Comparison of ENCODE assay signal across 11 mouse cellular contexts in the genomic region with DNA sequence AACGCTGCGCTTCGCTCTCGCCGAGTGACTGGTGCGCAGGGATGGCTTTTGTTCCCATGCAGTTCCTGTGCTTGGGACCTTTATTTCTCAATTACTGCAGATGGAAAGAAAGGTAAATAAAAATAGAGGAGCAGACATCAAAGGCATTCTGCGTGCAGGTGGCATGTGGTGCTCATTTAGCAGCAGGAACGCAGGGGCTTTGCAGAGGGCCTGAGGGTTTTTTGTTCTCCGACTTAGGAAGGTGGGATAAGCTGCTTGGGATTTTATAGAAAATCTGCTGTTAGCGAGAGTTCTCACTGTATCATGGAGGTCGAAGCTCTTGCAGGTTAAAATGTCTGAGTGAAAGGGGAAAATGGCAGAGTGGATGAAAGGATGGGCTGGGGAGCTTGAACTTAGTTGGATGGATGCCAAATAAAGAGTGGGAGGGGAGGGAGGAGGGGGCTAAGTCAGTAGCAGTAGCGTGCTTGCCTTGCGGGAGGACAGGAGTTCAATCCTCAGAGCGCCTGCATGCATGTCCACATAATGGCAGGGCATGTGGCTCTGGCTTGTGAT.
A peak's percentile ranks its signal among the peaks of the same experiment; 100 is the strongest.
DNase-seq lines count a peak whose midpoint lies in the region; ATAC-seq and TF ChIP-seq lines count a peak whose summit lies in the region.
"Had no signal": no experiment of that assay in that cellular context is flagged by ENCODE, and none has a peak within 500 bp of the region (broad histone marks: within the 10 kb centered on the region; RNA-seq: fewer than 3 reads in every experiment).

No protein-coding gene starts in this region.

- H3K4me1 ChIP-seq in heart, embryonic 15.5 days (replicated peaks), result peaks cover 30% of the 10 kb centered on the region
- H3K4me1 ChIP-seq in embryonic facial prominence, embryonic 11.5 days (ENCODE audit: control insufficient read depth, insufficient read depth, low read length), result peaks cover 3% of the 10 kb centered on the region; the same call in 1 of the 2 replicates
- peaks cover 12% of the 10 kb centered on the region for H3K4me1 ChIP-seq in forebrain, embryonic 16.5 days (replicated peaks; ENCODE audit: control insufficient read depth, insufficient read depth, low read length)
- H3K4me1 ChIP-seq in midbrain, embryonic 11.5 days (ENCODE audit: control insufficient read depth, insufficient read depth, low read length), result no peaks in the 10 kb centered on the region; the same call in 1 of the 2 replicates

- no peak overlapping the region for H3K9ac ChIP-seq in heart, embryonic 15.5 days
- no peak overlapping the region; the same call in 1 of the 2 replicates for H3K9ac ChIP-seq in embryonic facial prominence, embryonic 11.5 days (replicated peaks; ENCODE audit: low read length)
- H3K9ac ChIP-seq in forebrain, embryonic 16.5 days (replicated peaks; ENCODE audit: low read depth, low read length), result peak overlapping the region; percentile 52
- H3K9ac ChIP-seq in midbrain, embryonic 11.5 days (ENCODE audit: low read length), result no peak overlapping the region

- no peak overlapping the region for H3K4me3 ChIP-seq in heart, embryonic 15.5 days
- H3K4me3 ChIP-seq in embryonic facial prominence, embryonic 11.5 days (ENCODE audit: low read depth, low read length), result no peak overlapping the region
- H3K4me3 ChIP-seq in forebrain, embryonic 16.5 days (replicated peaks; ENCODE audit: low read length), result peak overlapping the region; percentile 19
- no peak overlapping the region for H3K4me3 ChIP-seq in midbrain, embryonic 11.5 days (ENCODE audit: low read depth, low read length)
- no peak overlapping the region for H3K4me3 ChIP-seq in gastrocnemius, adult 2 months

- intact Hi-C loops in heart, postnatal 36 days (cut with DNase I), result no loop called here
- intact Hi-C loops in left cerebral cortex, postnatal 10 days (cut with DNase I), result no loop called here
- intact Hi-C loops in gastrocnemius, adult 2 months (cut with DNase I), result no loop called here

- H3K36me3 ChIP-seq in heart, embryonic 15.5 days, result no peaks in the 10 kb centered on the region
- H3K36me3 ChIP-seq in embryonic facial prominence, embryonic 11.5 days (replicated peaks; ENCODE audit: control insufficient read depth, insufficient read depth, low read depth, low read length), result no peaks in the 10 kb centered on the region
- H3K36me3 ChIP-seq in forebrain, embryonic 16.5 days (ENCODE audit: control insufficient read depth, insufficient read depth), result no peaks in the 10 kb centered on the region
- no peaks in the 10 kb centered on the region for H3K36me3 ChIP-seq in midbrain, embryonic 11.5 days (ENCODE audit: control insufficient read depth, insufficient read depth, low read length)

- 50% methylated on average over 14 of the region's 14 CpGs for WGBS in heart, embryonic 15.5 days
- WGBS in embryonic facial prominence, embryonic 11.5 days, result 25% methylated on average over 14 of the region's 14 CpGs
- 10% methylated on average over 14 of the region's 14 CpGs for WGBS in forebrain, embryonic 16.5 days
- WGBS in midbrain, embryonic 11.5 days, result 28% methylated on average over 14 of the region's 14 CpGs

- no peak for TF ChIP-seq CTCF in gastrocnemius, adult 2 months (IDR thresholded peaks at IDR 0.05)

- no peak for ATAC-seq in heart, embryonic 15.5 days (replicated peaks; ENCODE audit: insufficient number of reproducible peaks, insufficient read depth, low FRiP score, low read depth)
- no peak for ATAC-seq in embryonic facial prominence, embryonic 11.5 days (replicated peaks; ENCODE audit: insufficient number of reproducible peaks, low FRiP score, low TSS enrichment, low read depth)
- ATAC-seq in forebrain, embryonic 16.5 days, result no peak; the same call in 1 of the 2 replicates
- ATAC-seq in midbrain, embryonic 11.5 days (ENCODE audit: low FRiP score), result 0 out of 2 replicates have a peak, but pooled peaks have one; percentile 33

- H3K27me3 ChIP-seq in heart, embryonic 15.5 days, result no peaks in the 10 kb centered on the region
- no peaks in the 10 kb centered on the region for H3K27me3 ChIP-seq in embryonic facial prominence, embryonic 11.5 days (ENCODE audit: control insufficient read depth, insufficient read depth, low read length)
- H3K27me3 ChIP-seq in forebrain, embryonic 16.5 days (replicated peaks; ENCODE audit: control insufficient read depth, insufficient read depth, low read length), result no peaks in the 10 kb centered on the region
- no peaks in the 10 kb centered on the region for H3K27me3 ChIP-seq in midbrain, embryonic 11.5 days (ENCODE audit: control insufficient read depth, insufficient read depth, low read length)
- H3K27me3 ChIP-seq: CH12.LX had no signal

- H3K27ac ChIP-seq in heart, embryonic 15.5 days, result peak overlapping the region; percentile 69
- H3K27ac ChIP-seq in embryonic facial prominence, embryonic 11.5 days (replicated peaks; ENCODE audit: low read depth, low read length), result no peak overlapping the region
- peak overlapping the region; percentile 46; the same call in 1 of the 2 replicates for H3K27ac ChIP-seq in forebrain, embryonic 16.5 days (ENCODE audit: low read length)
- H3K27ac ChIP-seq in midbrain, embryonic 11.5 days (ENCODE audit: low read depth, low read length), result no peak overlapping the region
- no peak overlapping the region for H3K27ac ChIP-seq in gastrocnemius, adult 2 months

- H3K9me3 ChIP-seq in heart, embryonic 15.5 days (replicated peaks), result no peaks in the 10 kb centered on the region
- H3K9me3 ChIP-seq in embryonic facial prominence, embryonic 11.5 days (replicated peaks; ENCODE audit: control insufficient read depth, low read length), result no peaks in the 10 kb centered on the region
- no peaks in the 10 kb centered on the region for H3K9me3 ChIP-seq in forebrain, embryonic 16.5 days (ENCODE audit: control insufficient read depth, low read length)
- H3K9me3 ChIP-seq in midbrain, embryonic 11.5 days (ENCODE audit: control insufficient read depth, low read length), result no peaks in the 10 kb centered on the region

- no peak for DNase-seq in heart, postnatal 36 days
- DNase-seq in embryonic facial prominence, embryonic 11.5 days (ENCODE audit: low spot score), result peak; percentile 53
- DNase-seq in midbrain, embryonic 11.5 days (ENCODE audit: low spot score, missing footprints), result no peak
- no peak for DNase-seq in left cerebral cortex, postnatal 10 days (ENCODE audit: extremely low spot score in 1 of 2, low spot score in 2 of 2)
- no peak for DNase-seq in right cerebral cortex, postnatal 4 days
- DNase-seq in gastrocnemius, adult 2 months, result no peak
- DNase-seq: cerebellum, adult 11-12 months; kidney, adult 18-20 months had no signal

- peak overlapping the region; percentile 37 for H3K4me2 ChIP-seq in heart, embryonic 15.5 days
- no peak overlapping the region for H3K4me2 ChIP-seq in embryonic facial prominence, embryonic 11.5 days (ENCODE audit: low read depth, low read length)
- peak overlapping the region; percentile 51 for H3K4me2 ChIP-seq in forebrain, embryonic 16.5 days (ENCODE audit: low read length)
- no peak overlapping the region for H3K4me2 ChIP-seq in midbrain, embryonic 11.5 days

Comparison
In these comparisons a context has a peak if more than half of its experiments do, and no peak if none do; other contexts are left out.
1. H3K27ac ChIP-seq: peak in heart, embryonic 15.5 days (single experiment) and forebrain, embryonic 16.5 days (single experiment); none in embryonic facial prominence, embryonic 11.5 days (single experiment), midbrain, embryonic 11.5 days (single experiment) and gastrocnemius, adult 2 months (single experiment).
2. H3K4me2 ChIP-seq: peak in heart, embryonic 15.5 days (single experiment) and forebrain, embryonic 16.5 days (single experiment); none in embryonic facial prominence, embryonic 11.5 days (single experiment) and midbrain, embryonic 11.5 days (single experiment).